Mouse (Mus musculus): ENCODE measurements around the gene Sat2.

DNA sequence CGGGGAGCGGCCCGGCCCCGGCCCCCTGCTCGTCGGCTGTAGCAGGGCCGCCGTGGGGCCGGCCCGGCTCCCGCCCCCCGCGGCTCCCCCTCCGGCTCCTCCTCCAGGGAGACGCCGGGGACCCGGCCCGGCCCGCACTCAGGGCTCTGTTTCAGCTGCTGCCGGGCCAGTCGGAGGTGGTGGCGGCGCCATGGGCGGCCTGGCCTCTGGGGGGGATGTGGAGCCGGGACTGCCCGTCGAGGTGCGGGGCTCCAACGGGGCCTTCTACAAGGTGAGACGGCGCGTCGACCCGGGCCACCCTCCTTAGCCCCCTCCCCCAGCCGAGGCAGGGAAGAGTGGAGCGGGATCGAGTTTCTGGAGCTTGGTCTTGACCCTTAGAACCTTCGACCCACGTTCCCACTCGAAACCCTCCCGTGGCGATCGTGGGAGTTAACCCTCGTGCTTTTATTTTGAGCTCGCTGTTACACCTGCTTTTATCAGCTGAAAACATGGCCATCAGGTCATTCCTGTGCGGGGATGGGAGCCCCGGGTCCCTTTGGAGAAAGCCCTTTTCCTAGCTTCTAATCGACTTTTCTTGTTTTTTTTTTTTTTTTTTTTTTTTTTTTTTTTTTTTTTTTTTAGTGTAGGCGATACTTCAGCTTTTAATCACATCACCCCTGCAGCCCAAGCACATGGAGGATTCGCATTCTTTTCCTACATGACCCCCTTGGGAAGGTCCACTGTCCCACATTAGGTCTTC lies 11.5 kb downstream of the Sat2 start:
- TF ChIP-seq CTCF (IDR thresholded peaks at IDR 0.05; ENCODE audit: low read depth, low read length): no peak
- TF ChIP-seq TAL1 (conservative IDR thresholded peaks at IDR 0.05; ENCODE audit: low read depth, low read length): no peak
- no peak for TF ChIP-seq GATA1 (IDR thresholded peaks at IDR 0.05; ENCODE audit: borderline replicate concordance, low read length)

Measured in G1E (cell line).